Mouse (Mus musculus): ENCODE data around the gene Olfr410.

DNA sequence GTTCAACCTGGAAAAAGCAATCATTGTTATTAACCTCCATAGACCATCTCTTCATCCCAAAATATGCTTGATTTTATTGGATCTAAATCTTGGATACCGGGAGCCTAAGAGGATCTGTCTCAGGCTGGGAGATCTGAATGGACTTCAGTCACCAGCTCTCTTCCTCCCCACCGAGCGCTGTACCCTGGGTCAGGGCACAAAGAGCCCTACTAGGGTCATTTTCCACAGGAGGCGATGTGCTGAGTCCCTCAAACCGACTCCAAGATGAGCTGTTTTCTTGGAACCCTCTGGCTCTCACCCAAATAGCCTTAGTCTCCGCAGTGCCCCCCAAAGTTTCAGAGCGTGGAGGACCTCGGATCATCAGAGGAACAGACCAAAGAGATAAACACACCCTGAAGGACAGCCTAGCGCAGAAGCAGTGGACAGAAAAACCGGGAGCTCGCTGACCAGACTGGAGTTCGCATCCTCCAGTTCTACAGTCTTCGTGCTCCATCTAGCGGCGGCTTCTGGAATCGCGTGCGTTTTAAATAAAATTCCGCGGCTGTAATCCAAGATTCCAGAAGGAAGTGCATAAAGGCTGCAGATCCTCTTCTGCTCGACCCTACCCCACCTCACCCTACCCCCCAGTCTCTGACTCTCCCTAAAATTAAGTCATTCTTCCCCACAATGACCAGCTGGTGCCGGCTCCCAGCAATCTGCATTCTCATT, 33.7 kb upstream of the Olfr410 start:
- peak; percentile 100 for TF ChIP-seq CTCF (conservative IDR thresholded peaks at IDR 0.05; ENCODE audit: low read length)
- TF ChIP-seq POU5F1 (IDR thresholded peaks at IDR 0.05; ENCODE audit: borderline replicate concordance, low read length), result no peak
- TF ChIP-seq NANOG (IDR thresholded peaks at IDR 0.05; ENCODE audit: borderline replicate concordance, low read length), result no peak

Data from E14TG2a.4 (cell line).